In the genomic region with DNA sequence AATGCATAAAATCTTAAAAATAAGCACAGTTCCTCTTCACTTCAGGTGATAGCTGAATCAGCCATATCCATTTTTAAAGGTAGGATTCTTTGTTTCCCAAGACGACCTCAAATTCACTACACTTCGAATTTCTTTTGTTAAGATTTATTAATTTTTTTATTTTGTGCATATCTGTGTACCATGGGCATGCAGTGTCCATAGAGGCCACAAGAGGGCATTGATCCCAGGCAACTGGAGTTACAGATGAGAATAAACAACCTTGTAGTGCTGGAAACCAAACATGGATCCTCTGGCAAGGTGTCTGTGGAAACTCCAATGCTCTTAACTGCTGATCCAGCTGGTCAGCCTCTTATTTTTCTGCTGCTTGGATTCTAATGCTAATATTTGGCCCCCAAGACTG, we compare ENCODE assay signal across 21 mouse cellular contexts. TPM values are rescaled to one million over a fixed set of nuclear protein-coding genes. Genes with fewer than 3 reads are reported as not detected.
DNase-seq lines count a peak whose midpoint lies in the region; ATAC-seq and TF ChIP-seq lines count a peak whose summit lies in the region.
"Had no signal": no experiment of that assay in that cellular context is flagged by ENCODE, and none has a peak within 500 bp of the region (broad histone marks: within the 10 kb centered on the region; RNA-seq: fewer than 3 reads in every experiment).

No protein-coding gene starts in this region.

- H3K27ac ChIP-seq in forebrain, postnatal 0 days (ENCODE audit: low read depth, low read length), result no peak overlapping the region
- H3K27ac ChIP-seq in forebrain, embryonic 14.5 days (ENCODE audit: low read depth, low read length), result no peak overlapping the region
- H3K27ac ChIP-seq in layer of hippocampus, adult 2 months, result peak overlapping the region; percentile 43
- no peak overlapping the region for H3K27ac ChIP-seq in midbrain, postnatal 0 days (ENCODE audit: low read depth, low read length)
- H3K27ac ChIP-seq in midbrain, embryonic 11.5 days (ENCODE audit: low read depth, low read length), result no peak overlapping the region
- no peak overlapping the region for H3K27ac ChIP-seq in stomach, postnatal 0 days (replicated peaks)
- H3K27ac ChIP-seq: embryonic facial prominence, embryonic 13.5 days; intestine, embryonic 15.5 days had no signal

- ATAC-seq in forebrain, postnatal 0 days, result no peak
- ATAC-seq in forebrain, embryonic 14.5 days, result no peak
- no peak for ATAC-seq in midbrain, postnatal 0 days (ENCODE audit: low FRiP score)
- no peak for ATAC-seq in midbrain, embryonic 11.5 days (ENCODE audit: low FRiP score)
- ATAC-seq in stomach, postnatal 0 days (ENCODE audit: low FRiP score, low TSS enrichment), result no peak
- ATAC-seq: activated CD4-positive, CD25-positive, alpha-beta regulatory T cell, adult 4 months; intestine, embryonic 15.5 days; midbrain, embryonic 16.5 days had no signal

- DNase-seq in forebrain, postnatal 0 days, result no peak
- no peak for DNase-seq in forebrain, embryonic 14.5 days (ENCODE audit: low spot score)
- no peak for DNase-seq in layer of hippocampus, adult 2 months (ENCODE audit: low spot score in 2 of 2)
- DNase-seq in layer of hippocampus, adult 8-10 months (ENCODE audit: low spot score in 2 of 2), result no peak
- no peak for DNase-seq in midbrain, postnatal 0 days (ENCODE audit: low spot score)
- no peak for DNase-seq in midbrain, embryonic 11.5 days (ENCODE audit: low spot score, missing footprints)
- DNase-seq in stomach, postnatal 0 days (ENCODE audit: low spot score), result no peak
- no peak for DNase-seq in urinary bladder, postnatal 10 days (ENCODE audit: low spot score)
- DNase-seq: B cell, adult 2 months; cerebellum, adult 11 months; thymus, adult 18-20 months had no signal

- no peak for TF ChIP-seq EP300 in stomach, postnatal 0 days (optimal IDR thresholded peaks at IDR 0.05)

- H3K4me3 ChIP-seq in forebrain, postnatal 0 days (ENCODE audit: low read depth, low read length), result no peak overlapping the region
- no peak overlapping the region for H3K4me3 ChIP-seq in forebrain, embryonic 14.5 days (ENCODE audit: low read depth, low read length)
- no peak overlapping the region for H3K4me3 ChIP-seq in layer of hippocampus, adult 2 months
- no peak overlapping the region for H3K4me3 ChIP-seq in midbrain, postnatal 0 days (ENCODE audit: low read depth, low read length)
- H3K4me3 ChIP-seq in midbrain, embryonic 11.5 days (ENCODE audit: low read depth, low read length), result no peak overlapping the region
- H3K4me3 ChIP-seq in stomach, postnatal 0 days (ENCODE audit: low read depth, low read length), result no peak overlapping the region
- H3K4me3 ChIP-seq: embryonic facial prominence, embryonic 13.5 days; intestine, embryonic 15.5 days had no signal

- H3K4me2 ChIP-seq in forebrain, postnatal 0 days (ENCODE audit: low read depth), result no peak overlapping the region
- H3K4me2 ChIP-seq in forebrain, embryonic 14.5 days (ENCODE audit: low read length), result no peak overlapping the region
- H3K4me2 ChIP-seq in midbrain, postnatal 0 days (ENCODE audit: low read depth, low read length, poor library complexity, severe bottlenecking), result no peak overlapping the region
- no peak overlapping the region for H3K4me2 ChIP-seq in midbrain, embryonic 11.5 days
- no peak overlapping the region for H3K4me2 ChIP-seq in stomach, postnatal 0 days (replicated peaks; ENCODE audit: low read depth)
- H3K4me2 ChIP-seq: embryonic facial prominence, embryonic 13.5 days; intestine, embryonic 15.5 days had no signal

- no peak overlapping the region for H3K9ac ChIP-seq in forebrain, postnatal 0 days
- H3K9ac ChIP-seq in forebrain, embryonic 14.5 days (ENCODE audit: low read length), result no peak overlapping the region
- no peak overlapping the region for H3K9ac ChIP-seq in midbrain, postnatal 0 days (replicated peaks; ENCODE audit: low read length, poor library complexity, severe bottlenecking)
- H3K9ac ChIP-seq in midbrain, embryonic 11.5 days (ENCODE audit: low read length), result no peak overlapping the region
- H3K9ac ChIP-seq in stomach, postnatal 0 days (ENCODE audit: low read length), result no peak overlapping the region
- H3K9ac ChIP-seq: embryonic facial prominence, embryonic 13.5 days; intestine, embryonic 15.5 days had no signal

- no peaks in the 10 kb centered on the region for H3K9me3 ChIP-seq in forebrain, postnatal 0 days (ENCODE audit: low read length)
- H3K9me3 ChIP-seq in forebrain, embryonic 14.5 days (replicated peaks; ENCODE audit: control insufficient read depth, low read length), result no peaks in the 10 kb centered on the region
- H3K9me3 ChIP-seq in midbrain, postnatal 0 days (ENCODE audit: low read length), result no peaks in the 10 kb centered on the region
- H3K9me3 ChIP-seq in midbrain, embryonic 11.5 days (ENCODE audit: control insufficient read depth, low read length), result no peaks in the 10 kb centered on the region
- no peaks in the 10 kb centered on the region for H3K9me3 ChIP-seq in stomach, postnatal 0 days (ENCODE audit: control insufficient read depth, low read length)
- H3K9me3 ChIP-seq: embryonic facial prominence, embryonic 13.5 days; intestine, embryonic 15.5 days had no signal

- H3K36me3 ChIP-seq in forebrain, postnatal 0 days (ENCODE audit: insufficient read depth), result no peaks in the 10 kb centered on the region
- no peaks in the 10 kb centered on the region for H3K36me3 ChIP-seq in forebrain, embryonic 14.5 days (ENCODE audit: control insufficient read depth, insufficient read depth, low read length)
- no peaks in the 10 kb centered on the region for H3K36me3 ChIP-seq in midbrain, postnatal 0 days (ENCODE audit: insufficient read depth, low read length)
- no peaks in the 10 kb centered on the region for H3K36me3 ChIP-seq in midbrain, embryonic 11.5 days (ENCODE audit: control insufficient read depth, insufficient read depth, low read length)
- no peaks in the 10 kb centered on the region for H3K36me3 ChIP-seq in stomach, postnatal 0 days (ENCODE audit: control insufficient read depth, insufficient read depth, low read length)
- H3K36me3 ChIP-seq: embryonic facial prominence, embryonic 13.5 days; intestine, embryonic 15.5 days had no signal

- no peaks in the 10 kb centered on the region for H3K27me3 ChIP-seq in forebrain, postnatal 0 days (ENCODE audit: insufficient read depth, low read length)
- H3K27me3 ChIP-seq in forebrain, embryonic 14.5 days (replicated peaks; ENCODE audit: control insufficient read depth, insufficient read depth, low read length), result no peaks in the 10 kb centered on the region
- H3K27me3 ChIP-seq in midbrain, postnatal 0 days (ENCODE audit: insufficient read depth, low read length), result no peaks in the 10 kb centered on the region
- no peaks in the 10 kb centered on the region for H3K27me3 ChIP-seq in midbrain, embryonic 11.5 days (ENCODE audit: control insufficient read depth, insufficient read depth, low read length)
- H3K27me3 ChIP-seq in stomach, postnatal 0 days (ENCODE audit: control insufficient read depth, insufficient read depth, low read length), result no peaks in the 10 kb centered on the region
- H3K27me3 ChIP-seq: embryonic facial prominence, embryonic 13.5 days; intestine, embryonic 15.5 days had no signal

- TF ChIP-seq CTCF in forebrain, postnatal 0 days (IDR thresholded peaks at IDR 0.05; ENCODE audit: low read depth), result peak; percentile 15; the same call in 1 of the 2 replicates
- peak; percentile 59 for TF ChIP-seq CTCF in layer of hippocampus, adult 2 months (conservative IDR thresholded peaks at IDR 0.05)
- TF ChIP-seq CTCF in midbrain, postnatal 0 days (IDR thresholded peaks at IDR 0.05), result peak; percentile 35
- peak; percentile 40 for TF ChIP-seq CTCF in stomach, postnatal 0 days (IDR thresholded peaks at IDR 0.05; ENCODE audit: low read depth)

- H3K4me1 ChIP-seq in forebrain, postnatal 0 days (ENCODE audit: insufficient read depth), result no peaks in the 10 kb centered on the region
- H3K4me1 ChIP-seq in forebrain, embryonic 14.5 days (ENCODE audit: control insufficient read depth, insufficient read depth, low read length), result no peaks in the 10 kb centered on the region
- H3K4me1 ChIP-seq in midbrain, postnatal 0 days (ENCODE audit: insufficient read depth, low read length), result no peaks in the 10 kb centered on the region
- H3K4me1 ChIP-seq in midbrain, embryonic 11.5 days (ENCODE audit: control insufficient read depth, insufficient read depth, low read length), result no peaks in the 10 kb centered on the region
- no peaks in the 10 kb centered on the region for H3K4me1 ChIP-seq in stomach, postnatal 0 days (replicated peaks; ENCODE audit: control insufficient read depth, insufficient read depth)
- H3K4me1 ChIP-seq: embryonic facial prominence, embryonic 13.5 days; intestine, embryonic 15.5 days had no signal

- WGBS in forebrain, postnatal 0 days, result 73% methylated on average over 2 of the region's 2 CpGs
- 68% methylated on average over 2 of the region's 2 CpGs for WGBS in forebrain, embryonic 14.5 days
- 75% methylated on average over 2 of the region's 2 CpGs for WGBS in midbrain, postnatal 0 days
- WGBS in midbrain, embryonic 11.5 days, result 62% methylated on average over 2 of the region's 2 CpGs
- 82% methylated on average over 2 of the region's 2 CpGs for WGBS in stomach, postnatal 0 days

RNA-seq across cellular contexts. Expression of gene Slco1a4, which starts 32.2 kb away (rescaled TPM):
- total RNA-seq in forebrain, postnatal 0 days (2014; rRNA removed), result 3.3 and 6.3 TPM in 2 replicates
- polyA plus RNA-seq in forebrain, postnatal 0 days (2015; fragmentation: Nextera tagmentation; extraction: Ambion mirVana), result 2.7 and 3.1 TPM in 2 replicates
- 3.4 and 3.5 TPM in 2 replicates for polyA plus RNA-seq in forebrain, embryonic 14.5 days (2014; fragmentation: Nextera tagmentation; extraction: Ambion mirVana)
- total RNA-seq in layer of hippocampus, adult 2 months (2021), result 10 to 100 TPM; 35.7 to 38.5 TPM
- total RNA-seq in layer of hippocampus, adult 8-10 months (2022), result 10 to 100 TPM; 33.0 to 49.2 (median 34.4) TPM
- total RNA-seq in midbrain, postnatal 0 days (2014; rRNA removed), result 1.8 and 2.6 TPM in 2 replicates
- polyA plus RNA-seq in midbrain, postnatal 0 days (2015; fragmentation: Nextera tagmentation; extraction: Ambion mirVana), result 1.8 and 3.1 TPM in 2 replicates
- polyA plus RNA-seq in midbrain, embryonic 11.5 days (2014; fragmentation: Nextera tagmentation; extraction: Ambion mirVana), result not detected in 2 replicates
- polyA plus RNA-seq in stomach, postnatal 0 days (2015; fragmentation: Nextera tagmentation; extraction: Ambion mirVana), result 0.02 TPM in 1 of 2 replicates, not detected in the other
- polyA plus RNA-seq: embryonic facial prominence, embryonic 13.5 days; hindbrain, embryonic 11.5 days; intestine, embryonic 15.5 days had no signal

RNA-seq across cellular contexts. Expression of gene Slco1a1, which starts 58.5 kb away (rescaled TPM):
- total RNA-seq in forebrain, postnatal 0 days (2014; rRNA removed), result not detected in 2 replicates
- not detected in 2 replicates for polyA plus RNA-seq in forebrain, postnatal 0 days (2015; fragmentation: Nextera tagmentation; extraction: Ambion mirVana)
- not detected in 2 replicates for polyA plus RNA-seq in forebrain, embryonic 14.5 days (2014; fragmentation: Nextera tagmentation; extraction: Ambion mirVana)
- total RNA-seq in layer of hippocampus, adult 2 months (2021), result not detected
- not detected for total RNA-seq in layer of hippocampus, adult 8-10 months (2022)
- not detected in 2 replicates for total RNA-seq in midbrain, postnatal 0 days (2014; rRNA removed)
- polyA plus RNA-seq in midbrain, postnatal 0 days (2015; fragmentation: Nextera tagmentation; extraction: Ambion mirVana), result not detected in 2 replicates
- polyA plus RNA-seq in midbrain, embryonic 11.5 days (2014; fragmentation: Nextera tagmentation; extraction: Ambion mirVana), result not detected in 2 replicates
- not detected in 2 replicates for polyA plus RNA-seq in stomach, postnatal 0 days (2015; fragmentation: Nextera tagmentation; extraction: Ambion mirVana)
- polyA plus RNA-seq: activated CD4-positive, CD25-positive, alpha-beta regulatory T cell, adult 4 months; embryonic facial prominence, embryonic 13.5 days; frontal cortex, adult 2 months; gonadal fat pad, adult 2 months; heart, embryonic 16.5 days; hindbrain, embryonic 11.5 days; intestine, embryonic 15.5 days; limb, embryonic 14.5 days; midbrain, embryonic 16.5 days; neural tube, embryonic 11.5 days had no signal
